Mouse (Mus musculus): Measurements from ENCODE around the gene Fhl3. TPM values are rescaled to one million over a fixed set of nuclear protein-coding genes. Genes with fewer than 3 reads are reported as not detected.
"Not testable (repeated sequence)": the region's sequence is repeated elsewhere in the genome, so short reads cannot be mapped to it uniquely, and the experiment has no call there.

Gene Fhl3
- total RNA-seq, 1 experiment = 13.7 TPM

GRCm38 (mm10) chr4:124712618-124713017, 12.1 kb downstream of the Fhl3 start:
- Histone ChIP-seq H3K4me3 (ENCODE audit: insufficient read depth in 1 of 2, low read depth in 1 of 2, low read length in 2 of 2, poor library complexity in 1 of 2, severe bottlenecking in 1 of 2) (no peak overlapping the region), H3K4me1 (ENCODE audit: control insufficient read depth in 2 of 2, insufficient read depth in 2 of 2, low read length in 2 of 2, poor library complexity in 1 of 2) (peaks cover 3 to 7% of the 10 kb centered on the region in 2 experiments; a peak in 1 of 4 replicates)
- in situ Hi-C loops (cut with MboI; ENCODE audit: low sequenced_read_pairs in 2 of 2, unreplicated experiment in 2 of 2) = no loop called here

GRCm38 (mm10) chr4:124713850-124714249, 13.3 kb downstream of the Fhl3 start:
- H3K27ac ChIP-seq (ENCODE audit: insufficient read depth, low read depth, low read length, poor library complexity, severe bottlenecking); H3K9me3 ChIP-seq (ENCODE audit: control insufficient read depth, insufficient read depth, low read depth, low read length); H3K4me3 ChIP-seq (ENCODE audit: insufficient read depth in 1 of 2, low read depth in 1 of 2, low read length in 2 of 2, poor library complexity in 1 of 2, severe bottlenecking in 1 of 2): not testable (repeated sequence)

More at GRCm38 (mm10) chr4:124712618-124713017, 12.1 kb downstream of the Fhl3 start:
- H3K9me3 ChIP-seq (ENCODE audit: control insufficient read depth, insufficient read depth, low read depth, low read length) = no peaks in the 10 kb centered on the region
- peaks cover 8% of the 10 kb centered on the region; the same call in 1 of the 2 replicates for H3K36me3 ChIP-seq (ENCODE audit: control insufficient read depth, insufficient read depth, low read length, poor library complexity, severe bottlenecking)
- no peak for DNase-seq (ENCODE audit: low read depth, low spot score)
- no peak for TF ChIP-seq MAFK (IDR thresholded peaks at IDR 0.05; ENCODE audit: insufficient read depth, low read depth, low read length)
- TF ChIP-seq CHD2 (IDR thresholded peaks at IDR 0.05; ENCODE audit: low read depth, low read length) = no peak
- no peak for TF ChIP-seq ZNF384 (IDR thresholded peaks at IDR 0.05; ENCODE audit: low read depth, low read length)
- no peak for TF ChIP-seq HCFC1 (IDR thresholded peaks at IDR 0.05; ENCODE audit: borderline replicate concordance, insufficient read depth, low read length)
- no peak for TF ChIP-seq ZC3H11A (IDR thresholded peaks at IDR 0.05; ENCODE audit: borderline replicate concordance, low read depth, low read length)
- H3K9ac ChIP-seq (ENCODE audit: insufficient read depth, low read depth, low read length, poor library complexity, severe bottlenecking) = no peak overlapping the region
- no peak overlapping the region for H3K27ac ChIP-seq (ENCODE audit: insufficient read depth, low read depth, low read length, poor library complexity, severe bottlenecking)

GRCm38 (mm10) chr4:124714545-124715481, 14.3 kb downstream of the Fhl3 start, which contains the start of gene Sf3a3:
TSS of gene Sf3a3 (plus strand) at chr4:124714776.
- peak; percentile 93 for DNase-seq (ENCODE audit: low read depth, low spot score)
- peak within 1 kb of the TSS; percentile 83 for H3K9ac ChIP-seq (ENCODE audit: insufficient read depth, low read depth, low read length, poor library complexity, severe bottlenecking)
- peak within 1 kb of the TSS; percentile 77 to 95 for H3K4me3 ChIP-seq (ENCODE audit: insufficient read depth in 1 of 2, low read depth in 1 of 2, low read length in 2 of 2, poor library complexity in 1 of 2, severe bottlenecking in 1 of 2)
- peak; percentile 46; the same call in 1 of the 2 replicates for TF ChIP-seq CHD2 (IDR thresholded peaks at IDR 0.05; ENCODE audit: low read depth, low read length)
- TF ChIP-seq ZC3H11A (IDR thresholded peaks at IDR 0.05; ENCODE audit: borderline replicate concordance, low read depth, low read length) = no peak
- peak; percentile 89 for TF ChIP-seq HCFC1 (IDR thresholded peaks at IDR 0.05; ENCODE audit: borderline replicate concordance, insufficient read depth, low read length)
- peak within 1 kb of the TSS; percentile 54; the same call in 1 of the 2 replicates for H3K27ac ChIP-seq (ENCODE audit: insufficient read depth, low read depth, low read length, poor library complexity, severe bottlenecking)
- H3K9me3 ChIP-seq (ENCODE audit: control insufficient read depth, insufficient read depth, low read depth, low read length) = no peaks in the 10 kb centered on the region
- H3K4me1 ChIP-seq (ENCODE audit: control insufficient read depth in 2 of 2, insufficient read depth in 2 of 2, low read length in 2 of 2, poor library complexity in 1 of 2) = 0 out of 4 replicates have a peak, but pooled peaks cover 0 to 3% of the 10 kb centered on the region in 2 experiments
- H3K36me3 ChIP-seq (ENCODE audit: control insufficient read depth, insufficient read depth, low read length, poor library complexity, severe bottlenecking) = peaks cover 18% of the 10 kb centered on the region; the same call in 1 of the 2 replicates
- in situ Hi-C loops (cut with MboI; ENCODE audit: low sequenced_read_pairs in 2 of 2, unreplicated experiment in 2 of 2) = no loop called here

More at GRCm38 (mm10) chr4:124713850-124714249, 13.3 kb downstream of the Fhl3 start:
- in situ Hi-C loops (cut with MboI; ENCODE audit: low sequenced_read_pairs in 2 of 2, unreplicated experiment in 2 of 2); H3K4me1 ChIP-seq (ENCODE audit: control insufficient read depth in 2 of 2, insufficient read depth in 2 of 2, low read length in 2 of 2, poor library complexity in 1 of 2); DNase-seq (ENCODE audit: low read depth, low spot score); H3K9ac ChIP-seq (ENCODE audit: insufficient read depth, low read depth, low read length, poor library complexity, severe bottlenecking); H3K36me3 ChIP-seq (ENCODE audit: control insufficient read depth, insufficient read depth, low read length, poor library complexity, severe bottlenecking): not testable (repeated sequence)

- in situ Hi-C loops (cut with MboI; ENCODE audit: low sequenced_read_pairs in 2 of 2, unreplicated experiment in 2 of 2) = no loop called here
- Histone ChIP-seq H3K36me3 (ENCODE audit: control insufficient read depth, insufficient read depth, low read length, poor library complexity, severe bottlenecking) (peaks cover 42% of the 10 kb centered on the region), H3K9me3 (ENCODE audit: control insufficient read depth, insufficient read depth, low read depth, low read length) (no peaks in the 10 kb centered on the region), H3K9ac (ENCODE audit: insufficient read depth, low read depth, low read length, poor library complexity, severe bottlenecking) (no peak overlapping the region), H3K27ac (ENCODE audit: insufficient read depth, low read depth, low read length, poor library complexity, severe bottlenecking) (no peak overlapping the region), H3K4me3 (ENCODE audit: insufficient read depth in 1 of 2, low read depth in 1 of 2, low read length in 2 of 2, poor library complexity in 1 of 2, severe bottlenecking in 1 of 2) (no peak overlapping the region), H3K4me1 (ENCODE audit: control insufficient read depth in 2 of 2, insufficient read depth in 2 of 2, low read length in 2 of 2, poor library complexity in 1 of 2) (0 out of 4 replicates have a peak, but pooled peaks cover 0 to 2% of the 10 kb centered on the region in 2 experiments)
- TF ChIP-seq MAFK (IDR thresholded peaks at IDR 0.05; ENCODE audit: insufficient read depth, low read depth, low read length) (no peak), HCFC1 (IDR thresholded peaks at IDR 0.05; ENCODE audit: borderline replicate concordance, insufficient read depth, low read length) (no peak), ZNF384 (IDR thresholded peaks at IDR 0.05; ENCODE audit: low read depth, low read length) (no peak), CHD2 (IDR thresholded peaks at IDR 0.05; ENCODE audit: low read depth, low read length) (no peak), ZC3H11A (IDR thresholded peaks at IDR 0.05; ENCODE audit: borderline replicate concordance, low read depth, low read length) (no peak)
- DNase-seq (ENCODE audit: low read depth, low spot score) = no peak
Observed at GRCm38 (mm10) chr4:124719101-124719500, 18.6 kb downstream of the Fhl3 start.
